Mouse (Mus musculus) brain, embryonic 14.5 days (tissue): ENCODE results near the gene Bcl2. TPM values are rescaled to one million over a fixed set of nuclear protein-coding genes. Genes with fewer than 3 reads are reported as not detected.
A peak's percentile ranks its signal among the peaks of the same experiment; 100 is the strongest.
"Not testable (repeated sequence)": the region's sequence is repeated elsewhere in the genome, so short reads cannot be mapped to it uniquely, and the experiment has no call there.

Source experiments
- DNase-seq: peaks from one replicate; pipeline ENCODE4 v3.0.0-alpha.2; 2011; ENCODE audit warnings: low read depth
- CTCF ChIP-seq: fragments of 200-500 bp; IDR thresholded peaks from 2 replicates; pipeline ENCODE4 v1.5.1; 2012; ENCODE audit warnings: inconsistent platforms, mild to moderate bottlenecking, moderate library complexity, borderline replicate concordance; ENCODE audit not compliant: insufficient read depth, insufficient read length; ENCODE audit errors: extremely low read depth
- POLR2A ChIP-seq: fragments of 200-500 bp; IDR thresholded peaks from 2 replicates; pipeline ENCODE4 v1.6.1; 2012; ENCODE audit warnings: mild to moderate bottlenecking, inconsistent platforms, borderline replicate concordance; ENCODE audit not compliant: poor library complexity, insufficient read depth, insufficient read length, severe bottlenecking; ENCODE audit errors: extremely low read depth
- polyA plus RNA-seq: library from polyadenylated mRNA; depleted of rRNA; stranded (reverse); fragments of >200 nt; gene quantifications from 2 replicates; pipeline ENCODE4 v1.2.3, GENCODE M21; 2012

Bcl2 gene
- polyA plus RNA-seq, 1 experiment = 7.7 TPM

DNA sequence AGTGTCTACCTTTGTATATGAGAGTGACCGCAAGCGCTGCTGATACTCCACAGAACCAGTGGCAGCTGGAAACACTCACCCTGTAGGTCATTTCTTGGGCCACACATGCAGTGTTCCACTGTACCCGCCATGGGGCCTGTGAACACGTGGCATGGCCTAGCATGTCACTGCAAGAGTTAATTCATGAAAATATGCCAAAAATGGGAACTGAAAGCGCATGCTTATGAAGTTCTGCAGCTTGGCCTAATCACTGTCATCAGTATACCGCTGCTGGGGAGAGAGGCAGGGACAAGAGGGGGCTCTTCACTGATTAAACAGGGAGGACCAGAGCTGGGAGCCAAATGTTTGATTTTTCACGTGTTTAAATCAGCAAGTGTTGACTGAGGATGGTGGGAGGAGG is 161.2 kb downstream of the Bcl2 start:
- DNase-seq = peak; percentile 49
- TF ChIP-seq POLR2A (no peak), CTCF (no peak)

DNA sequence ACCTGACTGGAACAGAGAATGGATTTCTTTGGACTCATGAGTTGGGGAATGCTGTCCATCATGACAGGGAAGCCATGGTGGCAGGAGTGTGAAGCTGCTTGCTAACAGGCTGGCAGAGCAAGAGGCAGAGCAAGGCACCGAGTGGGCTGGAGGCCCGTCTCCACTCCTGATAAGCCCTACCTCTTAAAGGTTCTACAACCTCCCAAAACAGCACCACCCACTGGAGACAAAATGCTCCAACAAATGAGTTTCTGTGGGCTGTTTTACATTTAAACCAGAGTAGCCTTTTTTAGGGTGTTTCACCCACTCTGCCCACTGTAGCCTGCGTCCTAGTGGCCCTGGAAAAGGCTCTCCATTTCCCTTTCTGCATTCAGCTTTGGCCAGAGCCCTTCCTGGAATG is 163.5 kb downstream of the Bcl2 start:
- TF ChIP-seq CTCF = no peak
- DNase-seq = no peak

DNA sequence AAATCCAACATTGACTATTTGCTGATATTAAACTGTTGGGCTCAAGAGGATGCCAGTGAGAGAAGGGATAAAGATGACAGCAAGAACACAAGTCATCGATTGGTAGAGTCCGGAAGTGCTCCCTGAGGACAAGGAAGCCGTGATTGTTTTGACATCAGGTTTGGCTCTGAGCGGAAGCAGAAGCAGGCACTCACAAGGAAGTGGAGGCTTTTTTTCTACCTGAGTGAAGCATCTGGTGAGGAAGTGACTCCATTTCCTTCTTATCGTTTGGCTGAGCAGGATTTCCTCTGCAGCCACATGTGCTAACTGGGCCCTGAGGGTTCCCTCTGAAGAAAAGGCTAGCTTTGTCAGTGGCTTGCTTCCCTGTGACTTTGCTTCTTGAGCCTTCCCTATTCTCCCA is 165.0 kb downstream of the Bcl2 start:
- DNase-seq = no peak
- no peak for TF ChIP-seq CTCF
- TF ChIP-seq POLR2A = no peak

DNA sequence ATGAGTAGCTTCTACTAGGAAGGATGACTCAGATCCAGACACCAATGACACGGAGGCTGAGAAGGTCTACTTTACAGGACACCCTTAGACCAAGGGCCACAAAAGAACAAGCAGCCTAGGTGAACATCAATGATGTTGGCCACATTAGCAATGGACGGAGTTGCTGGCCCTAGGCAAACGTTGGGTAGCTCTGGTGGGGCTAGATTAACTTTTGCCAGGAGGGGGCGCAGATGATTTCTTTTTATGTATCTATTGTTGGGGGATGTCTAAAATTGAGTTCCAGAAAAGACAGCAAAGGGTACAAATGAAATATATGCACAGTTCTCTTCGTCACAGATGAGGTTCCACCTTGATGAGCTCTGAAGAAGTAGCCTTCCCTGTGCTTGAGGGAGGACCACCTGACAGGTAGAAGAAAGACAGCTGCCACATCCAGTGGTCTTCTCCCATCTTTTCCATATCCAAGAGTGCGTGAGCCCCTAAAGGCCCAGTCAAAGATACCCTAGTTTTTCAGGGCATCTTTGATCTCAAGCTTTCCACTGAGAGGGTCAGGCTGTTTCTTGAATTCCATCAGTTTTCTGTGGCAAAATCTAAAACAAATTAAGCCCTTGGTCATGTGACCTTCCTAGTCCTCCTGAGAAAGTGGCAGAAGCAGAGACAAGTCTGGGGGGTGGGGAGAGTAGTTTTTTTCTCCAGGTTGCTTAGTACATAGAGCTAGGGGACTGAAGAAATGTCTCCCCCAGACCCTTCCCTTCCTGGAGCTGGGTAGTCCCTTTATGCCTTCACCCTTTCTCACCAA is 169.1 kb downstream of the Bcl2 start:
- TF ChIP-seq POLR2A (no peak), CTCF (peak; percentile 20; the same call in 1 of the 2 replicates)
- no peak for DNase-seq

DNA sequence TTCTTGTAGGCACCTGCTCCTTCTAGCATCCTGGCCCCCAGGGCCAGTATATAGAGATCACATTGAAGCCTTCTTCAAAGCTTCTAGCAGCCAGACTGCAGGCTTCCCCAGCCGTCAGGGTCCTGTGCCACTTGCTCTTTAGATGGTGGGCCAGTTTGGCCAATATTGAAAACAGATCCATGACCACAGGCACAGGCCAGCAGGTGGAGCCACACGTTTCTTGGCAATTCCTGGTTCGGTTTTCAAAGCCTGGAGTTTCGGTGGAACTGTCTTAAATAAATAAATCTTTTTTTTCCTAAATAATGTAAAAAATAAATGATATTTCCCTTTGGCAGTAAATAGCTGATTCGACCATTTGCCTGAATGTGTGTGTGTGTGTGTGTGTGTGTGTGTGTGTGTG is 171.3 kb downstream of the Bcl2 start:
- TF ChIP-seq POLR2A = no peak
- peak; percentile 71 for TF ChIP-seq CTCF
- DNase-seq = peak; percentile 63

DNA sequence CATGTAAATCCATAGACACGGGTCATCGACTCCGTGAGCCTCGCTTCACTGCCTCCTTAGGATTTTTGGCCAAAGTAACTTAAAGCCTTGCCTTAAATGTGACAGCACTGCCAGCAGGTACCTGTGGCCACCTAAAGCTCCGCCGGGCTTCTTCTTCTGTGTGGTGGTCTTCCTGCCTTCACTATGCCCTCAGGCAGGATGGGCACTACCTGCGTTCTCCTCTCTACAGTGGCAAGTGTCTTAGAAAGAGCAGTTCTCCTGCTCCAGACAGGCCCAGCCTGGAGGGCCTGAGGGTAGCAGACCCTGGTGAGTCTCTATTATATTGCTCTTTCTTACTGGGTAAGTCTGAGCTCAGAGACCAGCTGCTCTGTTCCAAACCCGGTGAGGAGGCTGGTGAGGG is 172.2 kb downstream of the Bcl2 start:
- TF ChIP-seq CTCF (no peak), POLR2A (no peak)
- no peak for DNase-seq

DNA sequence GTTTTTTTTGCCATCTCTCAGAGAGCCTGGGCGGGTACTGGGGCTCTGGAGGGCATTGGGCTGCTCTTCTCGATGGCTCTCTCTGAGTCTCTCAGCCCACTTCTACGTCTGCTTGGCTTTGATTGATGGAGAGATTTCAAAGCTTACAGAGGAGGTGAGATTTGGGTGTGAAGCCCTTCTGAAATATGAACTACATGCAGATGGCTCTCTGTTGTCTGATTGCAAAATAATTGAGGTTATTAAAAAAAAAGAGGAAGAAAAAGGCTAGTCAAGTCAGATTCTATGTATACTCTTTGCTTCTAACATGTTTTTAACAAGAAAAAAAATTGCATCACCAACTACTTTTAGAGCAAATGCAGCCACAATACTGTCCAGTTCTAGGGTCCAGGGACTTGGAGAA is 173.9 kb downstream of the Bcl2 start:
- DNase-seq = no peak
- no peak for TF ChIP-seq POLR2A
- TF ChIP-seq CTCF = no peak

DNA sequence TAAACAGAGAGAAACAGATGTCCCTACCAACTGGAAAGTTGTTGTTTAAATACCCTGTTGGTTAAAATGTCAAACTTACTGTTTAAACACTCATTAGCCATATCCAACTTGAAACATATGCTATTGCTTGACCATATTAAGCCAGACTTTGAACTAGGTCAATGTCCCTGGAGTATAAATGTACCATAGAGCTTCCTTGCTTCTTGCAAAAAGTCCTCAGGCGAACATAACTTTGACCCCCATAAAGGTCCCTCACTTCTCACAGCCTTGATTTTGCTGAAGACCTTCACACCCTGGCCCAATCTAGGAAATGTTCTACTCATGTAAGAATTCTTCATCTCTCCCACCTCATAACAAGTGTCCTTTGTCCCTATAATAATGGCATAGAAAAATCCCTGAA is 175.0 kb downstream of the Bcl2 start:
- no peak for TF ChIP-seq POLR2A
- no peak for TF ChIP-seq CTCF
- no peak for DNase-seq

DNA sequence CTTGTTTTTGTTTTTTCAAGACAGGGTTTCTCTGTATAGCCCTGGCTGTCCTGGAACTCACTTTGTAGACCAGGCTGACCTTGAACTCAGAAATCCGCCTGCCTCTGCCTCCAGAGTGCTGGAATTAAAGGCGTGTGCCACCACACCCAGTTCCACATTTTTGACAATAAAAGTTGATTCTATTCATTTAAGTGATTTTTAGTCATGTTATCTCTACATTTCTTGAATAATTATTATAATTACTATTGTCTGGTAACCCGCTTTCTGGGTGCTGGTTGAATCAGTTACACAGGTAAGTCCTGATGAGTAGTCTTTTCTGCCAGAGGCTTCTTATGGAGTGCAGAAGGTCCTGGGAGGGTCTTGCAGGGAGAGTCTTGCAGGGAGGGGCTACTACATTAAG is 179.2 kb downstream of the Bcl2 start:
- not testable (repeated sequence) for DNase-seq

DNA sequence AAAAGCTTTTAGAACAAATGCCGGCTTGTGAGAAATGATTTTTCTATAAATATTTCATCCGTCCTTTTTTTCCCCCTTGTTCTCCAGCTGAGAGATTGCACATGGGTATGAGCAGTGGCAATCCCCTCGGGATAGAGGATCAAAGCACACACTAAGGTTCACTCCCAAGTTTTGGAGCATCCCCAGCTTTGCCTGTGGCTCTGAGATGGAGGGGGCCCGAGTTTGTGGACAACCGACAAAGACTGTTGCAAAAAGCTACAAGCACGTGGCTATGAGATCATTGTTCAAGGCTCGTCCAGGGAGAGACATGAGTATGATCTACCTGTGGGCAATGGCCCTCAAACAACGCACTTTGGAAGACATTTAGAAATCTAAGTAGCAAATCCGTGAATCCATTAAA is 184.5 kb downstream of the Bcl2 start:
- no peak for DNase-seq
- TF ChIP-seq POLR2A (no peak), CTCF (no peak)

DNA sequence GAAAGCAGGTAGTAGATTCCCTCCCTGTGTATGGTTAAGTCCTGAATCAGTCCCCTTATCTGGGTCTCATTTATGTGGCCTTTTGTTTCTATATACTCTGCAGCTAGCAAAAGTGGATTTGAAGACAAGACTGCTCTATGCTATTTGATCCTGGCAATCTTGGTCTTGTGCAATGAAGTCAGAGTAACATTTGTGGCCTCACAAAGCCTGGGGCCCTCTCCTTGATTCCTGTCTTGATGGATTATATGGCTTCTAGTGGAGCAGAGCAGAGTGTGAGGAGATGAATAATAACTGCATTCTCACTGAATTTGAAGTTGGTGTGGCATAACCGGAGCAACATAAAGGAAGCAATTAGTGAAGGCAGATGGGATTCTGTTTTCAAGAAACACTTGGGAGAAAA is 186.5 kb downstream of the Bcl2 start:
- DNase-seq = no peak
- TF ChIP-seq CTCF (no peak), POLR2A (no peak)

DNA sequence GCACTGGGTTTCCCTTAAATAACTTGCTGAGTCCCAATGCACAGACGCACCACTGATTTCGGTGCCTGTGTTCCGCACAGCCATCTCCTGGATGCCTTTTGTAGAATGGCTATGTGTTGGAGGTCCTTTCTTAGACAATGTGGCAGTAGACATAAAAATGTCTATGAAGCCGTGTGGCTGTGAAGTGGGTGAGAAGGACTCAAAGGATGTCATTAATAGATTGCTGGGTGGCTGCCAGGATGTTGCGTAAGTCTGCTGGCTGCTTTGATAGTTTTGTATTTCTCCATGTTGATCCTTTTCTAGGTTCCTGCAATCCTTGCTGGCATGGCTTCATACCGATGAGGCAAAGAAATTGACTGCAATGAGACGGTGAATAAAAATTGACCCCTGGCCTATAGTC is 187.3 kb downstream of the Bcl2 start:
- TF ChIP-seq CTCF = no peak
- TF ChIP-seq POLR2A = no peak

More for the DNA sequence above, 187.3 kb downstream of the Bcl2 start:
- DNase-seq = peak; percentile 34
